Mouse (Mus musculus) thymus, adult 2 months (tissue): ENCODE results near the gene Ncapd2.

ENCODE experiments used
- CTCF ChIP-seq: fragments of 200-500 bp; IDR thresholded peaks from 2 replicates; pipeline ENCODE4 v1.5.1; 2012; ENCODE audit warnings: mild to moderate bottlenecking, control low read depth, low read length, moderate library complexity, borderline replicate concordance; ENCODE audit not compliant: control insufficient read depth, poor library complexity, insufficient read depth; ENCODE audit errors: extremely low read depth
- POLR2A ChIP-seq: fragments of 200-500 bp; IDR thresholded peaks from 2 replicates; pipeline ENCODE4 v1.6.1; 2012; ENCODE audit warnings: mild to moderate bottlenecking, low read length, control low read depth, moderate library complexity; ENCODE audit not compliant: control insufficient read depth, poor library complexity, insufficient read depth; ENCODE audit errors: extremely low read depth

GRCm38 (mm10) chr6:125221115-125221745 is 29.7 kb upstream of the Ncapd2 start:
- TF ChIP-seq CTCF = no peak
- TF ChIP-seq POLR2A = no peak
